Mouse (Mus musculus): ENCODE results near the gene Gm7849.
"Not testable (repeated sequence)": the region's sequence is repeated elsewhere in the genome, so short reads cannot be mapped to it uniquely, and the experiment has no call there.

Gm7849 gene

DNA sequence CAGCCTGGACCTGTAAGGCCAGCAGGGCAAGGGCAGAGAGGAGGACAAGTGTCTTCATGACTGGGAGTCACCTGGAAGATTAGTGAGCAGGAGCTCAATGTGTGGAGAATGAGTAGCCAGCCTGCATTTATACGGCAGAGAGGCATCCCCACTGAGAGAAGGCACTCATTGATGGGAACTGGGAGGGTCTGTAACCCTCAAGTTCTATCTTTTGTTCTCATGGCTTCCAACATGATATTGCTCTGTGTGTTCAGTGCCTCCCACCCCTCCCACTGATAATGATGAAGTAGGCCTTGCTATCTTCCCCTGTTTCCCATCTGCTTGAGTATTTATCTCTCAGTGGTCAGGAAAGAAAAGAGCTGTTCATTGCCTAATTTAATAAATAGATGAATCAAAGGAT, at the start of gene Gm7849:
Gm7849 (minus strand) TSS at position 101 of the 400 bp plus-strand sequence.
- DNase-seq (ENCODE audit: low read depth, low spot score): not testable (repeated sequence)

DNA sequence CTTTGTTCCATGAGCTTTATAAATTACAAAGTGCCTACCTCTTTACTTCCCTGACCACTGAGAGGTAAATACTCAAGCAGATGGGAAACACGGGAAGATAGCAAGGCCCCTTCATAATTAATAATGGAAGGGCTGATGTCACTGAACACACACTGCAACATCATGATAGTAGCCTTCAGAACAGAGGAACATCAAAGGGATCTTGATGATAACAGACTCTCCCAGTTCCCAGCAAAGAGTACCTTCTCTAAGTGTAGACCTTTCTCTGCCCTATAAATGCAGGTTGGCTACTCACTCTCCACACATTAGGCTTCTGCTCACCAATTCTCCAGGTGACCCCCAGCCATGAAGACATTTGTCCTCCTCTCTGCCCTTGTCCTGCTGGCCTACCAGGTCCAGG, 29.2 kb downstream of the Gm7849 start, which contains the start of gene Defa36:
Defa36 (plus strand) TSS at position 301 of the 400 bp plus-strand sequence.
- not testable (repeated sequence) for DNase-seq (ENCODE audit: low read depth, low spot score)

Measured in WW6 (cell line).